Mouse (Mus musculus): ENCODE measurements around the gene Zfp810. TPM values are rescaled to one million over a fixed set of nuclear protein-coding genes. Genes with fewer than 3 reads are reported as not detected.

Gene Zfp810
- polyA plus RNA-seq (2014; fragmentation: Nextera tagmentation; extraction: Ambion mirVana): 28.0 and 32.8 TPM in 2 replicates

- peak; percentile 99 for ATAC-seq (ENCODE audit: low FRiP score)
These were observed at the start of gene Zfp810 for GRCm38 (mm10) chr9:22307156-22307919. TSS of gene Zfp810 (minus strand) at chr9:22307648.

GRCm38 (mm10) chr9:22355919-22356318, 48.5 kb upstream of the Zfp810 start:
- no peak overlapping the region for H3K9ac ChIP-seq
- H3K36me3 ChIP-seq (replicated peaks; ENCODE audit: control insufficient read depth, insufficient read depth): peaks cover 8% of the 10 kb centered on the region; the same call in 1 of the 2 replicates
- no peak overlapping the region for H3K27ac ChIP-seq
- no peak for DNase-seq (ENCODE audit: low spot score)
- no peaks in the 10 kb centered on the region for H3K9me3 ChIP-seq (ENCODE audit: control insufficient read depth, low read length)
- 66% methylated on average over 3 of the region's 3 CpGs for WGBS
- ATAC-seq (ENCODE audit: low FRiP score): no peak
- no peak overlapping the region for H3K4me2 ChIP-seq (replicated peaks)
- no peak overlapping the region for H3K4me3 ChIP-seq (replicated peaks; ENCODE audit: low read length)
- H3K4me1 ChIP-seq (replicated peaks; ENCODE audit: control insufficient read depth, insufficient read depth, low read length): no peaks in the 10 kb centered on the region
- H3K27me3 ChIP-seq (ENCODE audit: control insufficient read depth, insufficient read depth, low read length): no peaks in the 10 kb centered on the region

More at GRCm38 (mm10) chr9:22307156-22307919, at the start of gene Zfp810:
- WGBS: under 1% methylated on average over 56 of the region's 56 CpGs
- H3K4me3 ChIP-seq (replicated peaks; ENCODE audit: low read length): peak within 1 kb of the TSS; percentile 99
- peak; percentile 96 for DNase-seq (ENCODE audit: low spot score)
- H3K27ac ChIP-seq: peak within 1 kb of the TSS; percentile 98
- H3K36me3 ChIP-seq (replicated peaks; ENCODE audit: control insufficient read depth, insufficient read depth): peaks cover 17% of the 10 kb centered on the region
- H3K27me3 ChIP-seq (ENCODE audit: control insufficient read depth, insufficient read depth, low read length): no peaks in the 10 kb centered on the region
- peak within 1 kb of the TSS; percentile 100 for H3K9ac ChIP-seq
- H3K4me1 ChIP-seq (replicated peaks; ENCODE audit: control insufficient read depth, insufficient read depth, low read length): peaks cover 6% of the 10 kb centered on the region
- H3K9me3 ChIP-seq (ENCODE audit: control insufficient read depth, low read length): peaks cover 9% of the 10 kb centered on the region; the same call in 1 of the 2 replicates
- peak within 1 kb of the TSS; percentile 71 for H3K4me2 ChIP-seq (replicated peaks)

GRCm38 (mm10) chr9:22353901-22354300, 46.5 kb upstream of the Zfp810 start:
- no peak overlapping the region for H3K4me2 ChIP-seq (replicated peaks)
- H3K27ac ChIP-seq: no peak overlapping the region
- H3K36me3 ChIP-seq (replicated peaks; ENCODE audit: control insufficient read depth, insufficient read depth): peaks cover 3% of the 10 kb centered on the region; the same call in 1 of the 2 replicates
- H3K9me3 ChIP-seq (ENCODE audit: control insufficient read depth, low read length): no peaks in the 10 kb centered on the region
- WGBS: 80% methylated on average over 5 of the region's 5 CpGs
- H3K9ac ChIP-seq: no peak overlapping the region
- ATAC-seq (ENCODE audit: low FRiP score) (no peak), DNase-seq (ENCODE audit: low spot score) (no peak)
- no peaks in the 10 kb centered on the region for H3K4me1 ChIP-seq (replicated peaks; ENCODE audit: control insufficient read depth, insufficient read depth, low read length)
- no peak overlapping the region for H3K4me3 ChIP-seq (replicated peaks; ENCODE audit: low read length)
- H3K27me3 ChIP-seq (ENCODE audit: control insufficient read depth, insufficient read depth, low read length): no peaks in the 10 kb centered on the region

- WGBS: 94% methylated on average over 5 of the region's 5 CpGs
These were observed 46.0 kb upstream of the Zfp810 start for GRCm38 (mm10) chr9:22353465-22353864.

GRCm38 (mm10) chr9:22340331-22340730, 32.9 kb upstream of the Zfp810 start:
- Histone ChIP-seq H3K36me3 (replicated peaks; ENCODE audit: control insufficient read depth, insufficient read depth) (peaks cover 11% of the 10 kb centered on the region), H3K4me2 (replicated peaks) (no peak overlapping the region), H3K4me1 (replicated peaks; ENCODE audit: control insufficient read depth, insufficient read depth, low read length) (no peaks in the 10 kb centered on the region), H3K9ac (no peak overlapping the region), H3K27me3 (ENCODE audit: control insufficient read depth, insufficient read depth, low read length) (no peaks in the 10 kb centered on the region), H3K27ac (no peak overlapping the region), H3K4me3 (replicated peaks; ENCODE audit: low read length) (no peak overlapping the region), H3K9me3 (ENCODE audit: control insufficient read depth, low read length) (no peaks in the 10 kb centered on the region)
- no peak for DNase-seq (ENCODE audit: low spot score)
- no peak for ATAC-seq (ENCODE audit: low FRiP score)
- 83% methylated on average over 1 of the region's 1 CpGs for WGBS

More at GRCm38 (mm10) chr9:22353465-22353864, 46.0 kb upstream of the Zfp810 start:
- no peak overlapping the region for H3K9ac ChIP-seq
- H3K36me3 ChIP-seq (replicated peaks; ENCODE audit: control insufficient read depth, insufficient read depth): peaks cover 3% of the 10 kb centered on the region; the same call in 1 of the 2 replicates
- H3K4me1 ChIP-seq (replicated peaks; ENCODE audit: control insufficient read depth, insufficient read depth, low read length): no peaks in the 10 kb centered on the region
- ATAC-seq (ENCODE audit: low FRiP score) (no peak), DNase-seq (ENCODE audit: low spot score) (no peak)
- H3K9me3 ChIP-seq (ENCODE audit: control insufficient read depth, low read length): no peaks in the 10 kb centered on the region
- no peak overlapping the region for H3K27ac ChIP-seq
- no peaks in the 10 kb centered on the region for H3K27me3 ChIP-seq (ENCODE audit: control insufficient read depth, insufficient read depth, low read length)
- no peak overlapping the region for H3K4me3 ChIP-seq (replicated peaks; ENCODE audit: low read length)
- no peak overlapping the region for H3K4me2 ChIP-seq (replicated peaks)

- no peak for DNase-seq (ENCODE audit: low spot score)
- WGBS: 99% methylated on average over 2 of the region's 2 CpGs
These were observed 29.8 kb upstream of the Zfp810 start for GRCm38 (mm10) chr9:22337217-22337616.

GRCm38 (mm10) chr9:22327475-22328387, 20.3 kb upstream of the Zfp810 start:
- Histone ChIP-seq H3K36me3 (replicated peaks; ENCODE audit: control insufficient read depth, insufficient read depth) (no peaks in the 10 kb centered on the region), H3K9ac (peak overlapping the region; percentile 58), H3K4me1 (replicated peaks; ENCODE audit: control insufficient read depth, insufficient read depth, low read length) (peaks cover 7% of the 10 kb centered on the region; the same call in 1 of the 2 replicates), H3K4me2 (replicated peaks) (peak overlapping the region; percentile 75), H3K27me3 (ENCODE audit: control insufficient read depth, insufficient read depth, low read length) (no peaks in the 10 kb centered on the region), H3K9me3 (ENCODE audit: control insufficient read depth, low read length) (no peaks in the 10 kb centered on the region), H3K4me3 (replicated peaks; ENCODE audit: low read length) (peak overlapping the region; percentile 48), H3K27ac (no peak overlapping the region)
- 1% methylated on average over 32 of the region's 32 CpGs for WGBS
- ATAC-seq (ENCODE audit: low FRiP score): peak; percentile 96
- DNase-seq (ENCODE audit: low spot score): peak; percentile 85

More at GRCm38 (mm10) chr9:22337217-22337616, 29.8 kb upstream of the Zfp810 start:
- Histone ChIP-seq H3K36me3 (replicated peaks; ENCODE audit: control insufficient read depth, insufficient read depth) (peaks cover 11% of the 10 kb centered on the region), H3K27ac (no peak overlapping the region), H3K9me3 (ENCODE audit: control insufficient read depth, low read length) (no peaks in the 10 kb centered on the region), H3K4me1 (replicated peaks; ENCODE audit: control insufficient read depth, insufficient read depth, low read length) (no peaks in the 10 kb centered on the region), H3K4me2 (replicated peaks) (no peak overlapping the region), H3K9ac (no peak overlapping the region), H3K27me3 (ENCODE audit: control insufficient read depth, insufficient read depth, low read length) (no peaks in the 10 kb centered on the region), H3K4me3 (replicated peaks; ENCODE audit: low read length) (no peak overlapping the region)
- no peak for ATAC-seq (ENCODE audit: low FRiP score)

- DNase-seq (ENCODE audit: low spot score): no peak
- Histone ChIP-seq H3K4me3 (replicated peaks; ENCODE audit: low read length) (peak overlapping the region; percentile 48), H3K9ac (peak overlapping the region; percentile 58), H3K9me3 (ENCODE audit: control insufficient read depth, low read length) (no peaks in the 10 kb centered on the region), H3K36me3 (replicated peaks; ENCODE audit: control insufficient read depth, insufficient read depth) (no peaks in the 10 kb centered on the region), H3K27me3 (ENCODE audit: control insufficient read depth, insufficient read depth, low read length) (no peaks in the 10 kb centered on the region), H3K4me2 (replicated peaks) (peak overlapping the region; percentile 75), H3K27ac (no peak overlapping the region), H3K4me1 (replicated peaks; ENCODE audit: control insufficient read depth, insufficient read depth, low read length) (peaks cover 7% of the 10 kb centered on the region; the same call in 1 of the 2 replicates)
- no peak for ATAC-seq (ENCODE audit: low FRiP score)
- WGBS: 15% methylated on average over 9 of the region's 9 CpGs
These were observed 19.6 kb upstream of the Zfp810 start for GRCm38 (mm10) chr9:22327099-22327474.

- Histone ChIP-seq H3K4me1 (replicated peaks; ENCODE audit: control insufficient read depth, insufficient read depth, low read length) (peaks cover 7% of the 10 kb centered on the region; the same call in 1 of the 2 replicates), H3K9me3 (ENCODE audit: control insufficient read depth, low read length) (no peaks in the 10 kb centered on the region), H3K27me3 (ENCODE audit: control insufficient read depth, insufficient read depth, low read length) (no peaks in the 10 kb centered on the region), H3K4me3 (replicated peaks; ENCODE audit: low read length) (no peak overlapping the region), H3K27ac (no peak overlapping the region), H3K4me2 (replicated peaks) (no peak overlapping the region), H3K9ac (no peak overlapping the region), H3K36me3 (replicated peaks; ENCODE audit: control insufficient read depth, insufficient read depth) (no peaks in the 10 kb centered on the region)
- no peak for DNase-seq (ENCODE audit: low spot score)
- 95% methylated on average over 1 of the region's 1 CpGs for WGBS
- ATAC-seq (ENCODE audit: low FRiP score): no peak
These were observed 17.1 kb upstream of the Zfp810 start for GRCm38 (mm10) chr9:22324579-22324978.

All from hindbrain, embryonic 14.5 days (tissue).